Mouse (Mus musculus) heart, postnatal 36 days (tissue): Measurements from ENCODE around the gene Pdlim1. TPM values are rescaled to one million over a fixed set of nuclear protein-coding genes. Genes with fewer than 3 reads are reported as not detected.
"Not testable (repeated sequence)": the region's sequence is repeated elsewhere in the genome, so short reads cannot be mapped to it uniquely, and the experiment has no call there.

ENCODE experiments used
- DNase-seq, 2 experiments: peaks; one replicate each; pipeline ENCODE4 v3.0.0; 2021 to 2022
- intact Hi-C: fragments of 180-260 bp; cut with DNase I; formaldehyde crosslinking; loops from one replicate; pipeline ENCODE4 v1.15.1; 2025
- total RNA-seq, 2 experiments: library from RNA; stranded (reverse); gene quantifications; 2 replicates each; pipeline ENCODE4 v1.2.3; 2021

The Pdlim1 gene
- total RNA-seq, 2 experiments from 2014 or later: 148 to 150 TPM

DNA sequence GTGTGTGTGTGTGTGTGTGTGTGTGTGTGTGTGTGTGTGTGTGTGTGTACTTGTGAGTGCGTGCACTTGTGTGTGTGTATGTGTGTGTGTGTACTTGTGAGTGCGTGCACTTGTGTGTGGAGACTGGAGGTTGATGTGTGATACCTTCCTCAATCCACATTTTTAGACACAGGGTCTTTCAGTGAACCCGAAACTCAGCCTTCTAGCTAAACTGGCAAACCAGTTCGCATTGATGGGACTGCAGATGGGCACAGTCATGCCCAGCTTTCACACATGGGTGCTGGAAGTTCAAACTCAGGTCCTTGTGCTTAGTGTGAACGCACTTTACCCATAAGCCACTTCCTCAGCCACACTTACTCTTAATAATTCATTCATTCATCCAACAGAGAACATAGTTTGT, 23.2 kb downstream of the Pdlim1 start:
- intact Hi-C loops: loop anchor here (5.0 kb wide), 1 partner anchor 84 kb away; no protein-coding TSS in a partner anchor
- DNase-seq: no peak

DNA sequence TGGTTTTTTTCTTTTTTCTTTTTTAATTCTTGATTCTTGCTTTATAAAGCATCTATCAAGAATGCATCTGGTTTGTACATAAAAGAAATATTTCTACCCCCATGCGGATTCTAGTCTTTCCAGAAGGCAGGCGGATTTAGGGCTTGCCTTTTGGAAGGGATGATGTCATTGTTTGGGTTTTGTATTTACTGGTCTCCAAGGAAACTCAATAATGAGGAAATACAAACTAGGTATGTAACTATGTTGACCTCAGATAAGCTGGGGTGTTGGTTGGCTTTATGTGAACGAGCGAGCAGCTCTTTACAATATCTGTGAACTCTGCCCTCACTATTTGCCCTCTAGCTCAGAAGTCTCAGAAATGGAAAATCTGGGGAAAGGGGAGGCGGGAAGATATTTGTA, 24.4 kb downstream of the Pdlim1 start:
- intact Hi-C loops: loop anchor here (5.0 kb wide), 1 partner anchor 85 kb away; no protein-coding TSS in a partner anchor
- no peak for DNase-seq

DNA sequence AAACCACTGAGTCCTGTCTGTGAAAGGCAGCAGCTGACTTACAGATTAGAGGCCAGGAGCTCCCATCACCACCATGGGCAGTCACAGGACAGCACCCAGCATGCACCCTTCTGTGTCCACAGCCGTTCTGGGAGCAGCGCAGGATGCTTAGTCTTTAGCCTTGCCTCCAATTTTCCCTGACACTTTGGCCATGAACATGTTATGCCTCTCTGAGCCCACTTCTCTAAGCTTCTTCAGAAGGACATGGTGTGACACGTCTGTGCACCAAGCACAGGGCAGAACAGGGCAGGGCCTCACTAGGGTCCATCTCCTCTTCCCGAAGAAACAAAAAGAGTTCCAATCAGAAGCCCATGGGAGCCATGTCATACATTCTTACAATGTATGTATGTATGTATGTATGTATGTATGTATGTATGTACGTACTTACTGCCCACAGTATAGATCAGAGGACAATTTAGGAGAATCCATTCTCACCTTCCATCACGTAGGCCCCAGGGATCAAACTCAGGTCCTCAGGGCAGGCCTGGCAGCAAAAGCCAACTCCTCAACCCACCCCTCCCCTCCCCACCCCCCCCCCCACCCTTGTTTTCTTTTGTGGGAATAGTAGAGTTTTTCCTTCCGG, 24.9 kb downstream of the Pdlim1 start:
- DNase-seq: no peak
- intact Hi-C loops: loop anchor here (5.0 kb wide), 1 partner anchor 86 kb away; no protein-coding TSS in a partner anchor

DNA sequence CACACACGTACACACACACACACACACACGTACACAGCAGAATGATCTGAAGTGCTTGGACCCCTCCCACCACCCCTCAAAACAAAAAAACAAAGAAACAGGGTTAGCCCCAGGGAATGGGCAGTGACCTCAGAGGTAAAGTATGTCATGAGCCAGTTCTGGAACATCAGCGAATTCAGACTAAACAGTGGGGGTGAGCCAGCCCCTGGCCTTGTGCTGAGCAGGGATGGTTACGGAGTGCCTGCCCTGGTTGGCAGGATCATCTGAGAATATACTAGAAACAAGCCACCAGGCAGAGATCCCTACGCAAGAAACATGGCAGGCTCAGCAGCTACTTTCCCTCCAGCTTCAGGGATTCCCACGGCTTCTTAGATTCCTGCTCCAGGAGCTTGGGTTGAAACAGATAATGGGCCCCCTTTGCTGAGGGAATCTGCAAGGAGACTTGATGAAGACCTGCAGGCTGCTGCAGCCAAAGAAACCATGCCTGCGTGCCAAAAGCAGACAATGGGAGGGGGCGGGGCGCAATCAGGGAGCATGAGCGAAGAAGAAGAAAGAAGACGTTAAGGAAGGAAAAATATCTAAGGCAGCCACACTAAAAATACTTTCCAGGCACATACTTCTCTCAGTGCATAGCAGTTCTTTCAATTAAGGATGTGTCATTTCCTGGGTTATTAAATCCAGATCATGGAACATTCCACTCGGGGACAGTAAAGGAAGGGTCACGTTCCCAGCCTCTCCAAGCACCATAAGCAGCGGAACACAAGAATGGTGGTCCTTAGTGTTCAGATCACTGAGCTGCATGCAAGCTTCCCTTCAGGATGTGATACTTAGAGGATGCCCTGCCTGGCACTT, 30.6 kb downstream of the Pdlim1 start:
- peak; percentile 35 to 51 for DNase-seq
- intact Hi-C loops: loop anchor here (2.0 kb wide), 1 partner anchor 68 kb away; no protein-coding TSS in a partner anchor

DNA sequence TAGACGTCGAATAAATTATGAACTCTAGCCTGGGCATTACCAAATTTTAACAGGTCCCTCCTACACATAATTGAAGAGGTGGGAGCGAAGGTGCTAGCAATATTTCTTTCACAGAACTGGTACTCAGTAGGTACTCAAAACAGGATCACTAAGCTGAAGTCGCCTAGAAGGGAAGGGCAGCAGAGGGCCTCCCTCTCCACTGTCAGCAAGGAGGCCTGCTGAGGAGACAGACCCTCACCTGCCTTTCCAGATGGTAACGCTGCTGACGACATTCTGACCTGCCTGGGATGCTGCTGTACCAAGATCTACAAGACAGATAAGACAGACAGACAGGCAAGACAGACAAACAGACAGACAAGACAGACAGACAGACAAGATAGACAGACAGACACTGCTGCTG, 31.3 kb downstream of the Pdlim1 start:
- no peak for DNase-seq
- intact Hi-C loops: loop anchor here (2.0 kb wide), 1 partner anchor 68 kb away; no protein-coding TSS in a partner anchor

DNA sequence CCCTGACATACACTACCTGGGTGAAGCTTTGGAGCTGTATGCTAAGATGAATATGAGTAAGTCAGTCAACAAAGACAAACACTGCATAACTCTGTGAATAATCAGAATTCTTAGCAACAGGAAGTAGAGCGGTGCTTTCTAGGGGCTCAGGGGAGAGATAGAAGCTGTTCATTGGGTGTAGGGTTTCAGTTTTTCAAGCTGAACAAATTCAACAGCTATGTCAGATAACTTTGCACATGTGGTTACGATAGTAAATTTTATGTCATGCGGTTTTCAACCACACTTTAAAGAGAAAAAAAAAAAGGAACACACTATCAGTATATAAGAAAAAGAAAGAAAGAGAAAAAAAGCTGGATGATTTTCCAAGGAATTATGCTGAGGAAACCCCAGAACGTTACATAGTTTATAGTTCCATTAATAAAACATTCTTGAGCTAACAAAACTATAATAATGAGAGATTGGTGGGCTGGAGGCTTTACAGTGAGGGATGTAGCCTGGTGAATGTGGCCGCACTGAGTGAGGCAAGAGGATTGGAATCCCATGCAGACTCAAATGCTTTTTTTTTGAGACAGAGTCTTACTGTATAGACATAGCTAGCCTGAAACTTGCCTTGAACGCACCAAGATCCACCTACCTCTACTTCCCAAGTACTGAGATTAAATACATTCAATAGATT, 33.3 kb downstream of the Pdlim1 start:
- DNase-seq: no peak
- intact Hi-C loops: loop anchor here (10.0 kb wide), 1 partner anchor 306 kb away; no protein-coding TSS in a partner anchor

DNA sequence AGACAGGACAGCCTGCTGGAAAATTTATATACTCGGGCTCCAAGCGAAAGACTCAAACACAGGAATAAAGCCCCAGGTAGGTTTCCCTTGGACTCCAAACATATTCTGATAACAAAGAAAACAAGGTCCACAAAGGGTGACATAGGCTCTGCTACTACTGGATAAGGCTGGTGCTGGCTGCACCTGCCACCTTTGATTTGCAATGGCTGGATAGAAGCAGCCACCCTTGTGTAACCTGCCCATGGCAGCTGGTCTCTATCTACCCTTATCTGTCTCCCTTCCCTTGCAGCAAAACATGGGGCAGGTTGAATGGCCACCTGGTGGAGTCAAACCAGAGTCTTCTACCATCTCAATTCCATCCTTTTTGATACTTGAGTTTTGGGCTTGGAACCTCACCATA, 39.1 kb downstream of the Pdlim1 start:
- DNase-seq: no peak
- intact Hi-C loops: loop anchor here (10.0 kb wide), 1 partner anchor 312 kb away; no protein-coding TSS in a partner anchor

DNA sequence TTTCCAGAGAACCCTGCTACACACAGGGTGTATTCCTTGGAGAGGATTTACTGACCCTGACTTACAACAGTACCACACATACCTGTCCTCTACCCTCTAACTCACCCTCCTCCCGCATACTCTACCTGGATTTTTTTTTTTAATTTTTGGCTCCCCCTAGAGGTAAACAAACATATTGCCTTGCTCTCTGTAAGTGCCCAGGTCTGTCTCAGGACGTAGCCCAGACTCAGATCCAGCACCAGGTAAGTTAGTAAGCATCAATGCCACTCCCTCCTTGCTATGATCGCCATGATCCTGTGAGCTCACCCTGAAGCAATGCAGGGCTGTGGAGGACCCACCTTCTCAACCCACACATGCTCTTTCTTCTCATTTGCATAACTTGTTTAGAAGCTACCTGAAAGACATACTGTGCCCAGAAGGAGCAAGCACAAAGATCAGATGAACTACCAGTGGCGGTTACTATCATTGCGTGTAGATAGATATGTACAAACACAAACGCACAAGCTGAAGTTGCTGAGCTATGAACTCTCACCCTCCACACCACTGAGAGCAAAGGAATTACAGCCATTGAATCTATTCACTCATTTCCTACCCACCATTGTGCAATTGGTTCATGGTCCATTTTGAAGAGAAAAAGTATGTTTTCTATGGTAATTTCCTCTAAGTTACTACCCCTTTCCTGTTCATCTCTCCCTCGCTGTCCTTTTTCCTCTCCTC, 39.7 kb downstream of the Pdlim1 start:
- DNase-seq: no peak
- intact Hi-C loops: loop anchor here (10.0 kb wide), 1 partner anchor 313 kb away; no protein-coding TSS in a partner anchor

DNA sequence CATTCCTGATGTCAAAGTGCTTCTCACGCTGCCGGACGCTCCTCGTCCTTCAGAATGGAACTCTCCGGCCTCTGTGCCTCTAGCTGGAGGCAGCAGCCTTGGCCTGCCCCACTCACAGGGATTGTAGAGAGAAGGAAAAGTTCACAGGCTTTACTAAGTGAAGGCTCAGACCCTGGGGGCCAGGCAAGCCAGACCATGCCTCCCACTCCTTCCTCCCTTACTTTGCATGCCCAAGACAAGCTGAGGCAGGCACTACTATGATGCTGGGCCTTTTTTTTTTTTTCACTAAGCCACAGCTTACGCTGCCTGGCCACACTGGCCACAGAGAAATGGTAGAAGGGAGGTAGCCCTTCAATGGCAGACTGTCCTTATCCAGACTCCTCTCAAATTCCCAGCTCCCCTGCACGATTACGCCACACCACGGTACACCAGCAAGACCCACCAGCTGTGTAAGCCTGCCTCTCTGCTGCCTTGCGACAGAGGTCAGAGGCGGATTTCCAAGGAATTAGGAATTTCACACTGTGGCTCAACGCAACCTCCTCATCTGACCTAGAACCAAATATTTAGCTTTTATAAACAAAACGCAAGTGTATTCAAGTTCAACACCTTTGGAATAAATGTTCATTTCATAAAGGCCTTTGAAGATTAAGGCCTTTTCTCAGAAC, 40.4 kb downstream of the Pdlim1 start:
- intact Hi-C loops: loop anchor here (10.0 kb wide), 1 partner anchor 314 kb away; no protein-coding TSS in a partner anchor
- no peak for DNase-seq

DNA sequence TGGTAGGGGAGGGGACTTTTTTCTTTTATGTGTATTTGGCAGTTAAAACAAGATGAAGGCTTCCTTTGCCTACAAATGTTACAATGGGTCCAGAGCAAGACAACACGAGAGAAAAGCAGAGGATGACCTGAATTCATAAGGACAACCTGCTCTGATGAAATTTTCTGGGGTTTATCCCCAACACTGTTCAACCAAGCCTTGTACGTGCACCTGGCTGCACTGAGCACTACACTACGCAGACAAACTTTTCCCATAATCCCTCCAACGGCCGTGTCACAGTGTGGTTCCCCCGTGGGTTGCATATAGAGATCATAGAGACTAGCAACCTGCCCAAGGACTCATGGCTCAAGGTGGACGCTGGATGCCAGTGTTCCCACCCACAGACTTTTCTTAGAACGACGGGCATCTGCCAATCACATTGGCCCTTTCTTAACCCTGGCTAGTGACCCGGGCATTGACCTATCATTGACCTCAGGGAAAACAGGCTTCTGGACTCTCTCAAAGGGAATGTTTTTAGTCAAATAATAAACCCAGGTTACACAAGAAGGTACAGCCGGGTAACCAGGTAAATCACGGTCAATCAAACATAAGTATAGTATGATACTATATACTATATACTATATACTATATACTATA, 45.0 kb downstream of the Pdlim1 start:
- DNase-seq: no peak
- intact Hi-C loops: no loop called here

DNA sequence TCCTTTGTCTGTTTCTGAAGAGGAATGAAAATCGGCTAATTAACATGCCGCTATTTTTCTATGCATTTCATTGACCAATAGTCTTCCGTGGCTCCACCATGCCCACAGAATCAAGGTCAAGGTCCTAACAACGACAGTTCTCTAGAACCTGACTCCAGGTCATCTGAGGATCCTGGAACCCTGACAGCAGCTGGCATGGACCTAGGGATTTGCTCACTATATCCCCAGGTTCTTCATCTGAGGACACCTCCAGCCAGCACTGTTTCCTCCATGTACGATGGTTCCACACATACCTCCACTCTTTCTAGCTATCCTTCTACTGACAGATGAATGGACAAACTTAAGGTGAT, 45.9 kb downstream of the Pdlim1 start:
- intact Hi-C loops: loop anchor here (2.0 kb wide), 1 partner anchor 1245 kb away; no protein-coding TSS in a partner anchor
- DNase-seq: peak in 1 of 2 experiments; percentile 33

DNA sequence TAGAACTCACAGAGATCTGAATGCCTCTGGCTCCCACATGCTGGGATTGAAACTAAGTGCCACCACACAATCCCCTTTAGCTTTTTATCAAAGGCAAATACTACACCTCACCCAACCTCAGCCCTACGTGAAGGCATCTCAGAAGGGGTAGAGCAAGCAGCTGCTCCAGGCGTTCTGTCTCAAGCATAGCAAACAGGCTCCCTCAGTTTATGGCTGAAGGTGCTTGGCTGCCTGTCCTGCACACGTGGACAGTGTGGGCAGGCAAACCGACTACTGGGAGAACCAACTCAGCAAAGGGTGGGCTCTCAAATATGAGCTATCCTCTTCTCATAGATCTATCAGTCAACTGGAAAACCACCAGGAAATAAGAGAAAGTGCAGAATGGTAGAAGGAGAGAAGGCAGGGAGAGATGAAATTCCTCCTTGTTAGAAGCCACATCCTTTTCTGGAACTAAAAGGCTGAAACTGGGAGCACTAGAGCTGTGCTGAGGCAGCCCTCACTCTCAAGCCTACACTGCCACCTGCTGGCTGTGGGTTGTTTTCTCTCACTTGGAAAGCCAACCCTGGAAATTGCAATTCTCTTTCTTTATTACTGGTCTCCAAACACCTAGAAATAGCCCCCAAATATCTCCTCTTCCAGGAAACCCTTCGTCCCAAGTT, 46.4 kb downstream of the Pdlim1 start:
- intact Hi-C loops: loop anchor here (2.0 kb wide), 1 partner anchor 1244 kb away; no protein-coding TSS in a partner anchor
- peak; percentile 77 to 83 for DNase-seq

DNA sequence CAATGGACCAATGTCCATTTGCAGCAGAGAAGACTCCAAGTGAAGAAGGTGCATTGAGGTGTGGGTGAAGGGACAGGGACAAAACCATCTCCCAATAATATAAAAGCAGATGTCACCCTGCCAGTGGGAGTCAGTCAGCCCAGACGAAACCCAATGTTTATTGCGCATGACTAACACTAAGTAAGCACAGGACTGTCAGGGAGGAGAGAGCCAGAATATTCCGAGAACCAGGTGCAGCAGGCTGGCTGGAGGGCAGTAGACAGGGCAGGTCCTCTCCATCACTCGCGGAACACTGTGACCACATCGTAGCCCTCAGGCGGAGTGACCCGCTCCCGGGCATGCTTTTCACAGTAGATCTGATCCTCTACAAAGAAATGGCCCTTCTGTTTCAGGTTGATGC, 49.3 kb downstream of the Pdlim1 start:
- intact Hi-C loops, DNase-seq: not testable (repeated sequence)

DNA sequence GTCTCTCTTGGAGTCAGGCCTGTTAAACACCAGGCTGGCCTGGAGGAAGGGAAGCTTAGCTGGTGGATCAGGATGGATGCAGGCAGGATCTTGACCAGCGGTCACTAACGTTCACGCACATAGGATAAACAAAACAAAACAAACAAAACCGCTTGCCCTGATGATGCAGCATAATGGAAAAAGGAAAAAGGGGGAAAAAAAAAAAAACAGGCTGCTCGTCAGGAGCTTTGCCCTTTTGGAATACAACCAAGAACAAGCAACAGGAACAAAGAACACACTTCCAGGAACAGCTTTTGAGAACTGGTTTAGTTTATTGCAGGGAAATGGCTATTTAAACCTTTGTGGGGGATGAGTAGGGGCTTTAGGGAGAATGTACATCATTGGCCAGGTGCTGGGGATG, 50.8 kb downstream of the Pdlim1 start:
- intact Hi-C loops: no loop called here
- no peak for DNase-seq

DNA sequence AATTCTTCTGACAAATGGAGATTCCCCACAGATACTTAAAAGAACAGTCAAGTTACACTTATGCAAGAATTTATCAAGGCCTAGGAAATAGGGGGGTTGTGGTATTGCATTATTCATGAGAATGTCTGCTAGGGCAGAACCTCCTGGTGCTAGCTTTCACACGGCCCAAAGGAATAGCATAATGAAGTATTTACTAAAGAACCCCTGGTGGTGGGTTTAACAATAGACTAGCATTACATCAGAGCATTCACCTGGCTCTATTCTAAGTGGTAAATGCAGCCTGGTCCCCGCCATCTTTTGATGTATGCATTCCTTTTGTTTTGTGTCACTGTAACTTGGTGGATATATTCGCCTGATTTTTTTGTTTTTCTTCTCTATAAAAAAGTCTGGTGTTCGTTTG, 68.7 kb downstream of the Pdlim1 start:
- DNase-seq, intact Hi-C loops: not testable (repeated sequence)

DNA sequence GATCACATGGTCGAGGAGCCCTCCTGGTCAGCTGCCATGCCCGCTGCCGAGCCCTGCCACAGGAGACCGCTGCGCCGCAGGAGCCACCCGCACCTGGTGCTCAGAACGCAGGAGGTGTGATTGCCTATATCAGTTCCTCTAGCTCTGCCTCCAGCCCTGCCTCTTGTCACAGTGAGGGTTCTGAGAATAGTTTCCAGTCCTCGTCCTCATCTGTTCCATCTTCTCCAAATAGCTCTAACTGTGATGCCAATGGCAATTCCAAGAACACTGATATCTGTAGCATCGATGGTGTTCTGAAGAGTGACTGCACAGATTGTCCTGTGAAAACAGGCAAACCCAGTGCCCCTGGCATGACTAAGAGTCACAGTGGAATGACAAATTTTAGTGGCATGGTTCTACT, 81.0 kb downstream of the Pdlim1 start:
- no peak for DNase-seq
- intact Hi-C loops: no loop called here

DNA sequence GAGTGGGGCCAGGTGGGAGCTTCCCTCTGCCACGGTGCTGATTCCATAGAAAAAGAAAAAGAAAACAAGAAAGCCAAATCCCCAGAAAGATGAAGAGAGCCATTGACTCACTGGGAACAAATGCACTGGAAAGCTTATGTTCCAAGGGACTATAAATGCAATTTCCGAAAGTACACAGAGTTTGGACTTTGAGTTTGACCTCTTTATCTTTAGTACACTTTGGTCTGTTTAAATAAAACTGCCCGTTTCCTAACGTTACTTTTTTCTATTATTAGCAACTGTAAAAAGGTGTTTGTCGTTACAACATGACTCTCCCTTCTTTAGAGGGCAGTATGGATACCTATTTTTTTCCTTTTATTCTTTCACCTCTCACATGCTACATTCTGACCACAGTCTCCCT, 84.5 kb downstream of the Pdlim1 start, which contains the start of gene Cyp2c70:
Cyp2c70 (minus strand) TSS at position 174 of the 400 bp plus-strand sequence.
- no peak for DNase-seq
- intact Hi-C loops: no loop called here

DNA sequence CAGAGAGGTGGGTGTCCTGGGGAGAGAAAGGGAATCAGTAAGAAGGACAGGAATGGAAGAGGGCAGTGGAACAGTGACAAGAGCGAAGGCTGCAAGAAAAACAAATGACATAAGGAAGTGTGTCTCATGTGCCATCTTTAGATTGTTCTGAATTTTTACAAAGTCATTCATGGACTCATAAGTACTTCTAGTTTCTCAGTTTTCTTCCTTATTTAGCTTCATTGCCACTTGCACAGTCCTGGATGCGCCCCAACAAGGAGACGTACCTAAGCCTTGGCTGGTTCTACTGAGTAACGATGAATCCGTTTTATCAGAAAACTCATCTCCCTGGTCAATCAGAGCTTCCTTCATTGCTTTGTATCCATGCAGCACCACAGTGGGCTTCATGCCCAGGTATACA, 88.0 kb downstream of the Pdlim1 start:
- no peak for DNase-seq
- intact Hi-C loops: no loop called here

DNA sequence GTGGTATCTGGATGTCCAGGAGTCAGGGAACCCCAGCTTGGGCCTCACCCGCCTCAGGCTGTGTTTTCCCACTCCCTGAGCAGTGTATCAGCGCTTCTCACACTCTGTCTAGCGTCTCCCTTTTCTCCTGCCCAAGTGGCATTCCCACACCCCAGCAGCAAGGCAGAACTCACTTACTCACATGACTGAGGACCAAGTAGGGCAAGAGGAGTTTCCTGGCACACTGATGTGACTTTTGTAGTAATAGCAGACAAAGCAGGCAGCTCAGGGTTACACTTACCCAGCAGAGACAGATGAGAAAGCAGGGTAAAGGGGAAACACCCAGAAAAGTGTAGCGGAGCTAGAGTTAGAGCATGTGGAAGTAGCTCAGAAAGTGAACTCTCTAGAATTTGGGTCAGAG, 93.3 kb downstream of the Pdlim1 start:
- intact Hi-C loops: no loop called here
- no peak for DNase-seq
